ENCODE assay signal across 8 mouse cellular contexts in genomic region chr9:59071220-59071977, GRCm38 (mm10). TPM values are rescaled to one million over a fixed set of nuclear protein-coding genes. Genes with fewer than 3 reads are reported as not detected.
A peak's percentile ranks its signal among the peaks of the same experiment; 100 is the strongest.
DNase-seq lines count a peak whose midpoint lies in the region; ATAC-seq and TF ChIP-seq lines count a peak whose summit lies in the region.

No protein-coding gene starts in this region.

- peak overlapping the region; percentile 53 for H3K27ac ChIP-seq in gastrocnemius, adult 2 months
- H3K27ac ChIP-seq in heart, embryonic 10.5 days, result peak overlapping the region; percentile 76
- peak overlapping the region; percentile 76 for H3K27ac ChIP-seq in midbrain, embryonic 13.5 days

- WGBS in heart, embryonic 10.5 days, result 61% methylated on average over 7 of the region's 7 CpGs
- 54% methylated on average over 7 of the region's 7 CpGs for WGBS in midbrain, embryonic 13.5 days

- peak overlapping the region; percentile 51 for H3K4me2 ChIP-seq in midbrain, embryonic 13.5 days (replicated peaks)

- no peak overlapping the region for H3K4me3 ChIP-seq in gastrocnemius, adult 2 months
- H3K4me3 ChIP-seq in heart, embryonic 10.5 days, result no peak overlapping the region
- no peak overlapping the region for H3K4me3 ChIP-seq in midbrain, embryonic 13.5 days (replicated peaks)

- no peak for ATAC-seq in midbrain, embryonic 13.5 days
- no peak for ATAC-seq in megakaryocyte, adult 5-6 weeks (ENCODE audit: poor library complexity, severe bottlenecking)

- H3K9me3 ChIP-seq in heart, embryonic 10.5 days, result no peaks in the 10 kb centered on the region
- no peaks in the 10 kb centered on the region for H3K9me3 ChIP-seq in midbrain, embryonic 13.5 days

- no peak overlapping the region for H3K9ac ChIP-seq in midbrain, embryonic 13.5 days (replicated peaks)

- DNase-seq in gastrocnemius, adult 2 months, result peak; percentile 47
- no peak for DNase-seq in gastrocnemius, adult 8-10 months (ENCODE audit: low spot score in 2 of 2)
- DNase-seq in adrenal gland, postnatal 10 days, result peak; percentile 36
- DNase-seq in heart, embryonic 10.5 days (ENCODE audit: low spot score), result no peak
- no peak for DNase-seq in left cerebral cortex, adult 11 months (ENCODE audit: low spot score)
- no peak for DNase-seq in liver

- intact Hi-C loops in gastrocnemius, adult 2 months (cut with DNase I), result no loop called here

- TF ChIP-seq CTCF in gastrocnemius, adult 2 months (IDR thresholded peaks at IDR 0.05), result no peak

- no peaks in the 10 kb centered on the region for H3K36me3 ChIP-seq in heart, embryonic 10.5 days
- no peaks in the 10 kb centered on the region for H3K36me3 ChIP-seq in midbrain, embryonic 13.5 days

- no peaks in the 10 kb centered on the region for H3K27me3 ChIP-seq in heart, embryonic 10.5 days (ENCODE audit: insufficient read depth, poor library complexity, severe bottlenecking)
- H3K27me3 ChIP-seq in midbrain, embryonic 13.5 days, result peaks cover 4% of the 10 kb centered on the region; the same call in 1 of the 2 replicates

- peaks cover 39% of the 10 kb centered on the region for H3K4me1 ChIP-seq in heart, embryonic 10.5 days
- H3K4me1 ChIP-seq in midbrain, embryonic 13.5 days (replicated peaks), result peaks cover 39% of the 10 kb centered on the region

RNA-seq across cellular contexts. Expression of gene Neo1, which starts 35.2 kb away (rescaled TPM):
- total RNA-seq in gastrocnemius, adult 2 months (2021), result 10 to 100 TPM; 30.2 to 34.2 TPM
- total RNA-seq in gastrocnemius, adult 8-10 months (2022), result 10 to 100 TPM; 28.2 to 31.9 (median 30.9) TPM
- 10 to 100 TPM; 46.1 to 58.6 TPM for total RNA-seq in adrenal gland, postnatal 10 days (2021)
- 28.6 and 31.0 TPM in 2 replicates for polyA plus RNA-seq in heart, embryonic 10.5 days (2016; fragmentation: Nextera tagmentation; extraction: Ambion mirVana)
- 36.6 and 40.8 TPM in 2 replicates for polyA plus RNA-seq in midbrain, embryonic 13.5 days (2015; fragmentation: Nextera tagmentation; extraction: Ambion mirVana)
- 0.43 and 0.91 TPM in 2 replicates for total RNA-seq in megakaryocyte, adult 5-6 weeks (2015)
- 0.15 and 0.85 TPM in 2 replicates for total RNA-seq in megakaryocyte, adult 5-6 weeks (2017)

Comparison
In these comparisons a context has a peak if more than half of its experiments do, and no peak if none do; other contexts are left out.
1. DNase-seq: peak in gastrocnemius, adult 2 months (single experiment) and adrenal gland, postnatal 10 days (single experiment); none in gastrocnemius, adult 8-10 months (0 of 2), heart, embryonic 10.5 days (single experiment), left cerebral cortex, adult 11 months (single experiment) and liver (single experiment).
2. RNA of gene Neo1, which starts 35.2 kb away (total RNA-seq): 46.1 to 58.6 TPM in adrenal gland, postnatal 10 days, 30.2 to 34.2 TPM in gastrocnemius, adult 2 months and 28.2 to 31.9 TPM in gastrocnemius, adult 8-10 months; 0.15 to 0.91 TPM in megakaryocyte, adult 5-6 weeks; every median in the first group is over 10 times any median in the second.
3. Peak in every context shown above with its lines, with median percentiles within 50 percentile points of each other: H3K27ac ChIP-seq.